Mouse (Mus musculus) kidney, postnatal 36 days (tissue): ENCODE measurements around the gene Thrap3.

Source experiments
- DNase-seq, 2 experiments: peaks; one replicate each; pipeline ENCODE4 v3.0.0; 2021 to 2022; ENCODE audit warnings: mixed read lengths in 2 of 2

Thrap3 gene

GRCm38 (mm10) chr4:126202303-126203181 is at the start of gene Thrap3:
Thrap3 (minus strand) TSS chr4:126202760.
- peak; percentile 99 to 100 for DNase-seq

GRCm38 (mm10) chr4:126251655-126252254 is 49.2 kb upstream of the Thrap3 start:
- peak; percentile 69 to 72 for DNase-seq

GRCm38 (mm10) chr4:126250659-126251058 is 48.1 kb upstream of the Thrap3 start:
- no peak for DNase-seq

- DNase-seq, result no peak
Measured at GRCm38 (mm10) chr4:126248261-126248868, 45.8 kb upstream of the Thrap3 start.

- no peak for DNase-seq
Measured at GRCm38 (mm10) chr4:126246202-126246889, 43.8 kb upstream of the Thrap3 start.

- no peak for DNase-seq
Measured at GRCm38 (mm10) chr4:126242510-126242909, 40.0 kb upstream of the Thrap3 start.

GRCm38 (mm10) chr4:126241956-126242355 is 39.4 kb upstream of the Thrap3 start:
- peak in 1 of 2 experiments; percentile 10 for DNase-seq

GRCm38 (mm10) chr4:126239862-126240475 is 37.4 kb upstream of the Thrap3 start:
- no peak for DNase-seq

- DNase-seq, result peak; percentile 19 to 29
Measured at GRCm38 (mm10) chr4:126237721-126238242, 35.2 kb upstream of the Thrap3 start.

- DNase-seq, result peak; percentile 73 to 87
Measured at GRCm38 (mm10) chr4:126236467-126237280, 34.1 kb upstream of the Thrap3 start.

- no peak for DNase-seq
Measured at GRCm38 (mm10) chr4:126235191-126235590, 32.6 kb upstream of the Thrap3 start.

- peak; percentile 42 to 51 for DNase-seq
Measured at GRCm38 (mm10) chr4:126234496-126235175, 32.1 kb upstream of the Thrap3 start.

- peak in 1 of 2 experiments; percentile 14 for DNase-seq
Measured at GRCm38 (mm10) chr4:126233676-126234308, 31.2 kb upstream of the Thrap3 start.

- peak in 1 of 2 experiments; percentile 12 for DNase-seq
Measured at GRCm38 (mm10) chr4:126229900-126230299, 27.3 kb upstream of the Thrap3 start.

- no peak for DNase-seq
Measured at GRCm38 (mm10) chr4:126228144-126228543, 25.6 kb upstream of the Thrap3 start.

GRCm38 (mm10) chr4:126227077-126227761 is 24.7 kb upstream of the Thrap3 start:
- peak; percentile 89 to 95 for DNase-seq

GRCm38 (mm10) chr4:126226640-126227039 is 24.1 kb upstream of the Thrap3 start:
- DNase-seq, result no peak

- no peak for DNase-seq
Measured at GRCm38 (mm10) chr4:126222631-126223030, 20.1 kb upstream of the Thrap3 start.

- no peak for DNase-seq
Measured at GRCm38 (mm10) chr4:126220045-126220444, 17.5 kb upstream of the Thrap3 start.
